Mouse (Mus musculus) embryonic facial prominence, embryonic 11.5 days (tissue): Measurements from ENCODE around the gene Cgnl1. TPM values are rescaled to one million over a fixed set of nuclear protein-coding genes. Genes with fewer than 3 reads are reported as not detected.

ENCODE experiments used
- ATAC-seq: fragments of 200-750 bp; cut with Nextera tagmentation; replicated peaks from 2 replicates; pipeline ENCODE4 v1.8.0; 2017; ENCODE audit warnings: low read depth; ENCODE audit not compliant: insufficient number of reproducible peaks, low FRiP score, low TSS enrichment
- DNase-seq: peaks from one replicate; pipeline ENCODE4 v3.0.0-alpha.2; 2015; ENCODE audit warnings: low spot score
- H3K27ac ChIP-seq: fragments of 300-500 bp; sonication (generic); replicated peaks from 2 replicates; pipeline ENCODE4 v1.5.1; 2014; ENCODE audit warnings: mild to moderate bottlenecking, low read depth, low read length, control low read depth
- H3K27me3 ChIP-seq: fragments of 300-500 bp; sonication (generic); 2 replicates; pipeline ENCODE4 v1.6.1; 2014; ENCODE audit warnings: mild to moderate bottlenecking, low read length, moderate library complexity, mixed read lengths; ENCODE audit not compliant: control insufficient read depth, insufficient read depth
- H3K36me3 ChIP-seq: fragments of 300-500 bp; sonication (generic); replicated peaks from 2 replicates; pipeline ENCODE4 v1.6.1; 2014; ENCODE audit warnings: low read depth, mild to moderate bottlenecking, low read length, moderate library complexity, mixed read lengths; ENCODE audit not compliant: control insufficient read depth, insufficient read depth
- H3K4me1 ChIP-seq: fragments of 300-500 bp; sonication (generic); 2 replicates; pipeline ENCODE4 v1.6.1; 2014; ENCODE audit warnings: low read length, mixed read lengths; ENCODE audit not compliant: control insufficient read depth, insufficient read depth
- H3K4me2 ChIP-seq: fragments of 300-500 bp; sonication (generic); 2 replicates; pipeline ENCODE4 v1.6.1; 2014; ENCODE audit warnings: low read depth, mild to moderate bottlenecking, control low read depth, low read length, moderate library complexity
- H3K4me3 ChIP-seq: fragments of 300-500 bp; sonication (generic); 2 replicates; pipeline ENCODE4 v1.5.1; 2014; ENCODE audit warnings: low read depth, low read length, control low read depth
- H3K9ac ChIP-seq: fragments of 300-500 bp; sonication (generic); replicated peaks from 2 replicates; pipeline ENCODE4 v1.6.1; 2014; ENCODE audit warnings: mild to moderate bottlenecking, control low read depth, low read length
- H3K9me3 ChIP-seq: fragments of 300-500 bp; sonication (generic); replicated peaks from 2 replicates; pipeline ENCODE4 v1.6.1; 2016; ENCODE audit warnings: mild to moderate bottlenecking, low read length, inconsistent platforms, mixed read lengths; ENCODE audit not compliant: control insufficient read depth
- WGBS: fragments of 180-500 bp; shearing (Covaris S2); extraction: QIAGEN DNeasy Blood & Tissue Kit; methylation state at CpG from one replicate; pipeline ENCODE4 v1.1.7; 2014; 5-methylcytosine and 5-hydroxymethylcytosine counted together
- polyA plus RNA-seq: library from polyadenylated mRNA; unstranded; fragments of >200 nt; fragmentation: Nextera tagmentation; extraction: Ambion mirVana; gene quantifications from 2 replicates; pipeline ENCODE4 v1.2.1, GENCODE M21; 2014

Cgnl1 gene
- polyA plus RNA-seq, 1 experiment from 2014 or later, result 5.4 TPM

GRCm38 (mm10) chr9:71735886-71736285, 35.5 kb downstream of the Cgnl1 start:
- Histone ChIP-seq H3K9me3 (no peaks in the 10 kb centered on the region), H3K36me3 (no peaks in the 10 kb centered on the region), H3K4me1 (no peaks in the 10 kb centered on the region), H3K9ac (no peak overlapping the region), H3K27me3 (no peaks in the 10 kb centered on the region), H3K4me3 (no peak overlapping the region), H3K27ac (no peak overlapping the region), H3K4me2 (no peak overlapping the region)
- ATAC-seq (no peak), DNase-seq (no peak)
- 89% methylated on average over 7 of the region's 7 CpGs for WGBS

DNA sequence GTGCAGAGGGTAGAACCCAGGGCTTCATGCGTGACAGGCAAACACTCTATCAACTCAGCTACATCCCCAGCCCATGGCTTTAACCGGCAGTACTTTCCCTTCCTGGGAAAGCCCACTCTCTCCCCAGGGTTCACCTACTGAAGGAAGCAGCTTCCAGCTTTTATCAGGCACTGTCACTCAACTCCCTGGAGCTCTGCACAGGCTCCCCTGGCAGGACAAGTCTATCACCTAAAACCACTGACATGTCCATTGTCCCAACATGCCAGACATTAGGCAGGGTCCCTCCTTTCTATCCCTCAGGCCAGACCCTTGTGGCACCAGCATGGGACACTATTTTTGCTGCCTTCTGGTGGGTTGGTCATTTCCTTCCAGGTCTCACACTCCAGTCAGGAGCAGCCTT, 37.8 kb downstream of the Cgnl1 start:
- no peak for ATAC-seq
- no peak overlapping the region for H3K4me3 ChIP-seq
- H3K36me3 ChIP-seq, result no peaks in the 10 kb centered on the region
- H3K4me2 ChIP-seq, result no peak overlapping the region
- no peak for DNase-seq
- no peaks in the 10 kb centered on the region for H3K4me1 ChIP-seq
- no peaks in the 10 kb centered on the region for H3K27me3 ChIP-seq
- no peak overlapping the region for H3K27ac ChIP-seq
- H3K9me3 ChIP-seq, result no peaks in the 10 kb centered on the region
- WGBS, result 79% methylated on average over 2 of the region's 2 CpGs
- no peak overlapping the region for H3K9ac ChIP-seq

- Histone ChIP-seq H3K4me3 (no peak overlapping the region), H3K36me3 (no peaks in the 10 kb centered on the region), H3K4me2 (no peak overlapping the region), H3K27ac (no peak overlapping the region), H3K4me1 (no peaks in the 10 kb centered on the region), H3K9me3 (no peaks in the 10 kb centered on the region), H3K9ac (no peak overlapping the region), H3K27me3 (no peaks in the 10 kb centered on the region)
- no peak for ATAC-seq
- 92% methylated on average over 5 of the region's 5 CpGs for WGBS
- DNase-seq, result no peak
Observed at GRCm38 (mm10) chr9:71728822-71729311, 42.5 kb downstream of the Cgnl1 start.

- no peak for DNase-seq
- H3K27ac ChIP-seq, result no peak overlapping the region
- no peaks in the 10 kb centered on the region for H3K9me3 ChIP-seq
- ATAC-seq, result no peak
- H3K4me2 ChIP-seq, result no peak overlapping the region
- H3K9ac ChIP-seq, result no peak overlapping the region
- H3K27me3 ChIP-seq, result no peaks in the 10 kb centered on the region
- no peaks in the 10 kb centered on the region for H3K4me1 ChIP-seq
- no peak overlapping the region for H3K4me3 ChIP-seq
- H3K36me3 ChIP-seq, result no peaks in the 10 kb centered on the region
- 78% methylated on average over 4 of the region's 4 CpGs for WGBS
Observed at GRCm38 (mm10) chr9:71727233-71727632, 44.2 kb downstream of the Cgnl1 start.

GRCm38 (mm10) chr9:71726121-71726520, 45.3 kb downstream of the Cgnl1 start:
- Histone ChIP-seq H3K4me1 (no peaks in the 10 kb centered on the region), H3K4me3 (no peak overlapping the region), H3K9ac (no peak overlapping the region), H3K36me3 (no peaks in the 10 kb centered on the region), H3K4me2 (no peak overlapping the region), H3K27me3 (no peaks in the 10 kb centered on the region), H3K9me3 (no peaks in the 10 kb centered on the region), H3K27ac (no peak overlapping the region)
- 88% methylated on average over 3 of the region's 3 CpGs for WGBS
- DNase-seq, result no peak
- no peak for ATAC-seq

DNA sequence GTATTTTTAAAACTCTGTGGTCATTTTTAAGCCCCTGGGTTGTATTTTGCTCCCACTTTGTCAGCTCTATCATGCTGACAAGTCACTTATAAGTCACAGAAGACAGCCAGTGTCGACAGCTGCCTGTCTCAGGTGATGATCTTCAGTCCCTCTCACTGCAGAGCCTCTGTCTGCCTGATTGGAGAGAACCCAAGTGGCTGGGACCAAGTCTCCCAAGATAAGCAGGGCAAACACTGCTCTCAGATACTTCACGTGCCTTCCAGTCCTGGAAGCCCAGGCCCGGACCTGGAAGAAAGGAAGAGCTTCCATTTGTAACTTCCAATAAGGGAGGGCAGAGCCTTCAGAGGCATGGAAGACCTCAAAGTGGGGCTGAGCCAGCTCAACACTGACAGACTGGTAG, 49.0 kb downstream of the Cgnl1 start:
- no peak for DNase-seq
- no peak for ATAC-seq
- H3K9ac ChIP-seq, result no peak overlapping the region
- WGBS, result 69% methylated on average over 3 of the region's 3 CpGs
- H3K36me3 ChIP-seq, result no peaks in the 10 kb centered on the region
- no peak overlapping the region for H3K27ac ChIP-seq
- no peak overlapping the region for H3K4me3 ChIP-seq
- no peaks in the 10 kb centered on the region for H3K4me1 ChIP-seq
- no peak overlapping the region for H3K4me2 ChIP-seq
- no peaks in the 10 kb centered on the region for H3K27me3 ChIP-seq
- H3K9me3 ChIP-seq, result no peaks in the 10 kb centered on the region

- H3K9me3 ChIP-seq, result no peaks in the 10 kb centered on the region
- DNase-seq, result no peak
- no peaks in the 10 kb centered on the region for H3K4me1 ChIP-seq
- H3K36me3 ChIP-seq, result no peaks in the 10 kb centered on the region
- H3K4me2 ChIP-seq, result no peak overlapping the region
- no peak overlapping the region for H3K4me3 ChIP-seq
- H3K27me3 ChIP-seq, result no peaks in the 10 kb centered on the region
- no peak overlapping the region for H3K27ac ChIP-seq
- no peak overlapping the region for H3K9ac ChIP-seq
- ATAC-seq, result no peak
- WGBS, result 58% methylated on average over 5 of the region's 5 CpGs
Observed at GRCm38 (mm10) chr9:71716995-71717394, 54.4 kb downstream of the Cgnl1 start.

DNA sequence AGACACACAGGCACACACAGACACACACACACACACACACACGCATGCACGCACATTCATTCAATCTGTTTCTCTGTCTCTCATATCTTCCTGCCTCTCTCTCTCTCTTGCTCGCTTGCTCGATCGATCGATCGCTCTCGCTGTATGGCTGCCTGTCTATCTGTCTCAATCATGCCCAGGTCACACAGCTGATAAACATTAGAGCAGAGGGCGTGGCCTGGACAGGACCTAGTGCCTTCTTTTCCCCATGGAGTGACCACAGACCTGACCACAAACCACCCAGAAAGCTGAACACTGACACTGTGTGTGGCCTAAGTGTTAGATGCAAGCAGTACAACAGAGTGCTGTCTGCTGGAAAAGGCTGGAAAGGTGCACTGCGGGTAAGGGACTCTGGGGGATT, 60.6 kb downstream of the Cgnl1 start:
- WGBS, result 69% methylated on average over 10 of the region's 10 CpGs
- H3K36me3 ChIP-seq, result no peaks in the 10 kb centered on the region
- H3K9ac ChIP-seq, result no peak overlapping the region
- H3K4me1 ChIP-seq, result no peaks in the 10 kb centered on the region
- H3K9me3 ChIP-seq, result no peaks in the 10 kb centered on the region
- H3K4me2 ChIP-seq, result no peak overlapping the region
- no peaks in the 10 kb centered on the region for H3K27me3 ChIP-seq
- no peak for ATAC-seq
- H3K4me3 ChIP-seq, result no peak overlapping the region
- H3K27ac ChIP-seq, result no peak overlapping the region
- DNase-seq, result no peak
